Mouse (Mus musculus) forebrain, postnatal 0 days (tissue): ENCODE results near the gene Stub1. TPM values are rescaled to one million over a fixed set of nuclear protein-coding genes. Genes with fewer than 3 reads are reported as not detected.
A peak's percentile ranks its signal among the peaks of the same experiment; 100 is the strongest.

ENCODE experiments used
- ATAC-seq: fragments of 200-750 bp; cut with Nextera tagmentation; 2 replicates; pipeline ENCODE4 v1.8.0; 2017; ENCODE audit warnings: mild to moderate bottlenecking, moderate library complexity
- DNase-seq: peaks from one replicate; pipeline ENCODE4 v3.0.0-alpha.2; 2015
- H3K27ac ChIP-seq: fragments of 300-500 bp; sonication (generic); 2 replicates; pipeline ENCODE4 v1.5.1; 2014; ENCODE audit warnings: low read depth, mild to moderate bottlenecking, antibody characterized with exemption, low read length, moderate library complexity, mixed read lengths
- H3K27me3 ChIP-seq: fragments of 300-500 bp; sonication (generic); 2 replicates; pipeline ENCODE4 v1.6.1; 2014; ENCODE audit warnings: mild to moderate bottlenecking, low read length, mixed read lengths; ENCODE audit not compliant: insufficient read depth
- H3K36me3 ChIP-seq: fragments of 300-500 bp; sonication (generic); 2 replicates; pipeline ENCODE4 v1.6.1; 2014; ENCODE audit warnings: mild to moderate bottlenecking, moderate library complexity; ENCODE audit not compliant: insufficient read depth
- H3K4me1 ChIP-seq: fragments of 300-500 bp; sonication (generic); 2 replicates; pipeline ENCODE4 v1.6.1; 2014; ENCODE audit warnings: antibody characterized with exemption; ENCODE audit not compliant: insufficient read depth
- H3K4me2 ChIP-seq: fragments of 300-500 bp; sonication (generic); 2 replicates; pipeline ENCODE4 v1.6.1; 2014; ENCODE audit warnings: low read depth, mild to moderate bottlenecking, moderate library complexity
- H3K4me3 ChIP-seq: fragments of 300-500 bp; sonication (generic); 2 replicates; pipeline ENCODE4 v1.5.1; 2014; ENCODE audit warnings: low read depth, low read length, mixed read lengths
- H3K9ac ChIP-seq: fragments of 300-500 bp; sonication (generic); 2 replicates; pipeline ENCODE4 v1.6.1; 2014; ENCODE audit warnings: mild to moderate bottlenecking
- H3K9me3 ChIP-seq: fragments of 300-500 bp; sonication (generic); 2 replicates; pipeline ENCODE4 v1.6.1; 2016; ENCODE audit warnings: low read length
- CTCF ChIP-seq: sonication (generic); IDR thresholded peaks from 2 replicates; pipeline ENCODE4 v1.5.1; 2016; ENCODE audit warnings: antibody characterized with exemption, control low read depth, low read depth
- WGBS: fragments of 180-500 bp; shearing (Covaris S2); extraction: QIAGEN DNeasy Blood & Tissue Kit; methylation state at CpG from one replicate; pipeline ENCODE4 v1.1.7; 2014; 5-methylcytosine and 5-hydroxymethylcytosine counted together
- polyA plus RNA-seq: library from polyadenylated mRNA; unstranded; fragments of >200 nt; fragmentation: Nextera tagmentation; extraction: Ambion mirVana; gene quantifications from 2 replicates; pipeline ENCODE4 v1.2.1, GENCODE M21; 2015
- total RNA-seq: library from RNA; depleted of rRNA; stranded (reverse); fragments of >200 nt; gene quantifications from 2 replicates; pipeline ENCODE4 v1.2.3, GENCODE M21; 2014; rRNA removed

Gene Stub1
- total RNA-seq (237 and 238 TPM in 2 replicates), polyA plus RNA-seq (314 and 324 TPM in 2 replicates)

GRCm38 (mm10) chr17:25833291-25833663, at the start of gene Stub1:
Stub1 (minus strand) TSS chr17:25833404.
- Histone ChIP-seq H3K9me3 (no peaks in the 10 kb centered on the region), H3K36me3 (peaks cover 18% of the 10 kb centered on the region), H3K4me1 (peaks cover 46% of the 10 kb centered on the region), H3K4me2 (peak within 1 kb of the TSS; percentile 89), H3K9ac (peak within 1 kb of the TSS; percentile 76), H3K27me3 (no peaks in the 10 kb centered on the region), H3K27ac (peak within 1 kb of the TSS; percentile 93), H3K4me3 (peak within 1 kb of the TSS; percentile 59)
- no peak for TF ChIP-seq CTCF
- 2% methylated on average over 24 of the region's 24 CpGs for WGBS
- no peak for DNase-seq
- peak; percentile 48 for ATAC-seq

- Histone ChIP-seq H3K4me1 (no peaks in the 10 kb centered on the region), H3K4me3 (no peak overlapping the region), H3K4me2 (no peak overlapping the region), H3K9ac (no peak overlapping the region), H3K9me3 (no peaks in the 10 kb centered on the region), H3K36me3 (peaks cover 36% of the 10 kb centered on the region), H3K27ac (no peak overlapping the region), H3K27me3 (no peaks in the 10 kb centered on the region)
- DNase-seq, result no peak
- ATAC-seq, result peak; percentile 30
- no peak; the same call in 1 of the 2 replicates for TF ChIP-seq CTCF
- 49% methylated on average over 5 of the region's 5 CpGs for WGBS
These were observed 49.1 kb upstream of the Stub1 start for GRCm38 (mm10) chr17:25882306-25882705.

- TF ChIP-seq CTCF, result no peak
- WGBS, result 44% methylated on average over 4 of the region's 4 CpGs
These were observed 48.5 kb upstream of the Stub1 start for GRCm38 (mm10) chr17:25881691-25882090.

GRCm38 (mm10) chr17:25880913-25881641, 47.9 kb upstream of the Stub1 start:
- no peak overlapping the region for H3K9ac ChIP-seq
- H3K27me3 ChIP-seq, result no peaks in the 10 kb centered on the region
- no peak overlapping the region for H3K27ac ChIP-seq
- no peak for ATAC-seq
- H3K4me3 ChIP-seq, result no peak overlapping the region
- H3K4me2 ChIP-seq, result no peak overlapping the region
- H3K9me3 ChIP-seq, result no peaks in the 10 kb centered on the region
- TF ChIP-seq CTCF, result no peak
- peaks cover 36% of the 10 kb centered on the region for H3K36me3 ChIP-seq
- WGBS, result 6% methylated on average over 5 of the region's 5 CpGs
- H3K4me1 ChIP-seq, result peaks cover 10% of the 10 kb centered on the region; the same call in 1 of the 2 replicates
- no peak for DNase-seq

More at GRCm38 (mm10) chr17:25881691-25882090, 48.5 kb upstream of the Stub1 start:
- H3K27ac ChIP-seq, result no peak overlapping the region
- peaks cover 36% of the 10 kb centered on the region for H3K36me3 ChIP-seq
- no peak for ATAC-seq
- 0 out of 2 replicates have a peak, but pooled peaks cover 5% of the 10 kb centered on the region for H3K4me1 ChIP-seq
- no peak for DNase-seq
- no peaks in the 10 kb centered on the region for H3K27me3 ChIP-seq
- no peak overlapping the region for H3K9ac ChIP-seq
- H3K4me3 ChIP-seq, result no peak overlapping the region
- no peaks in the 10 kb centered on the region for H3K9me3 ChIP-seq
- no peak overlapping the region for H3K4me2 ChIP-seq

- 37% methylated on average over 5 of the region's 5 CpGs for WGBS
- Histone ChIP-seq H3K4me1 (peaks cover 12% of the 10 kb centered on the region; the same call in 1 of the 2 replicates), H3K27ac (no peak within 1 kb of the TSS), H3K4me3 (no peak within 1 kb of the TSS), H3K9me3 (no peaks in the 10 kb centered on the region), H3K9ac (no peak within 1 kb of the TSS), H3K27me3 (no peaks in the 10 kb centered on the region), H3K4me2 (no peak within 1 kb of the TSS), H3K36me3 (peaks cover 36% of the 10 kb centered on the region)
- TF ChIP-seq CTCF, result no peak
- DNase-seq, result no peak
- ATAC-seq, result no peak
These were observed 47.1 kb upstream of the Stub1 start, which contains the start of gene Wfikkn1 for GRCm38 (mm10) chr17:25880196-25880910. Wfikkn1 (minus strand) TSS chr17:25880858.

- ATAC-seq (no peak), DNase-seq (no peak)
- H3K27me3 ChIP-seq, result no peaks in the 10 kb centered on the region
- H3K27ac ChIP-seq, result no peak overlapping the region
- 79% methylated on average over 8 of the region's 8 CpGs for WGBS
- H3K9me3 ChIP-seq, result no peaks in the 10 kb centered on the region
- H3K4me2 ChIP-seq, result no peak overlapping the region
- H3K4me1 ChIP-seq, result peaks cover 12% of the 10 kb centered on the region; the same call in 1 of the 2 replicates
- peaks cover 33% of the 10 kb centered on the region for H3K36me3 ChIP-seq
- no peak overlapping the region for H3K4me3 ChIP-seq
- no peak for TF ChIP-seq CTCF
- no peak overlapping the region for H3K9ac ChIP-seq
These were observed 46.5 kb upstream of the Stub1 start for GRCm38 (mm10) chr17:25879750-25880149.

GRCm38 (mm10) chr17:25879261-25879660, 46.1 kb upstream of the Stub1 start:
- Histone ChIP-seq H3K9ac (no peak overlapping the region), H3K27me3 (no peaks in the 10 kb centered on the region), H3K4me1 (peaks cover 12% of the 10 kb centered on the region; the same call in 1 of the 2 replicates), H3K36me3 (peaks cover 29% of the 10 kb centered on the region), H3K9me3 (no peaks in the 10 kb centered on the region), H3K4me2 (no peak overlapping the region), H3K27ac (no peak overlapping the region), H3K4me3 (no peak overlapping the region)
- ATAC-seq (no peak), DNase-seq (no peak)
- WGBS, result 46% methylated on average over 4 of the region's 4 CpGs
- TF ChIP-seq CTCF, result peak; percentile 60
